Mouse (Mus musculus): ENCODE measurements around the gene Strbp.

DNA sequence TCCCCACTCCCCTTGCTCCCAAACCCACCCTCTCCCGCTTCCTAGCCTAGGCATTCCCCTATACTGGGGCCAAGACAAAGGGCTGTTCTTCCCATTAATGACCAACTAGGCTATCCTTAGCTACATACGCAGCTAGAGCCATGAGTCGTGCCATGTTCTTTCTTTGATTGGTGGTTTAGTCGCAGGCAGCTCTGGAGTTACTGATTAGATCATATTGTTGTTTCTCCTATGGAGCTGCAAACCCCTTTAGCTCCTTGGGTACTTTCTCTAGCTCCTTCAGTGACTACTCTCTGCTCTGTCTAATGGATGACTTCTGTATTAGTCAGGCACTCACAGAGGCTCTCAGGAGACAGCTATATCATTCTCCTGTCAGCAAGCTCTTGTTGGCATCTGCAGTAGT lies 206.3 kb downstream of the Strbp start:
- no peak for TF ChIP-seq CTCF (IDR thresholded peaks at IDR 0.05; ENCODE audit: low read depth, low read length)
- no peak for TF ChIP-seq POLR2A (IDR thresholded peaks at IDR 0.05; ENCODE audit: insufficient read depth, low read length)
- TF ChIP-seq EP300 (IDR thresholded peaks at IDR 0.05; ENCODE audit: insufficient read depth, low read depth, low read length) = no peak
